Mouse (Mus musculus) heart, embryonic 15.5 days (tissue): ENCODE measurements around the gene Mrpl58. TPM values are rescaled to one million over a fixed set of nuclear protein-coding genes. Genes with fewer than 3 reads are reported as not detected.

Experiments
- ATAC-seq: fragments of 200-750 bp; cut with Nextera tagmentation; replicated peaks from 2 replicates; pipeline ENCODE4 v1.8.0; 2017; ENCODE audit warnings: low read depth, moderate TSS enrichment; ENCODE audit not compliant: insufficient number of reproducible peaks, insufficient read depth, low FRiP score
- H3K27ac ChIP-seq: fragments of 300-500 bp; sonication (generic); 2 replicates; pipeline ENCODE4 v1.5.1; 2015; ENCODE audit warnings: mild to moderate bottlenecking, inconsistent platforms
- H3K27me3 ChIP-seq: fragments of 300-500 bp; sonication (generic); 2 replicates; pipeline ENCODE4 v1.6.1; 2015; ENCODE audit warnings: inconsistent platforms
- H3K36me3 ChIP-seq: fragments of 300-500 bp; sonication (generic); 2 replicates; pipeline ENCODE4 v1.6.1; 2015; ENCODE audit warnings: mild to moderate bottlenecking, inconsistent platforms
- H3K4me1 ChIP-seq: fragments of 300-500 bp; sonication (generic); replicated peaks from 2 replicates; pipeline ENCODE4 v1.6.1; 2015; ENCODE audit warnings: inconsistent platforms
- H3K4me2 ChIP-seq: fragments of 300-500 bp; sonication (generic); 2 replicates; pipeline ENCODE4 v1.6.1; 2015; ENCODE audit warnings: inconsistent platforms, mild to moderate bottlenecking, moderate library complexity
- H3K4me3 ChIP-seq: fragments of 300-500 bp; sonication (generic); 2 replicates; pipeline ENCODE4 v1.5.1; 2015; ENCODE audit warnings: mild to moderate bottlenecking, inconsistent platforms
- H3K9ac ChIP-seq: fragments of 300-500 bp; sonication (generic); 2 replicates; pipeline ENCODE4 v1.6.1; 2015; ENCODE audit warnings: mild to moderate bottlenecking, inconsistent platforms
- H3K9me3 ChIP-seq: fragments of 300-500 bp; sonication (generic); replicated peaks from 2 replicates; pipeline ENCODE4 v1.6.1; 2016; ENCODE audit warnings: inconsistent platforms
- WGBS: fragments of 180-500 bp; shearing (Covaris S2); methylation state at CpG from one replicate; pipeline ENCODE4 v1.1.7; 2015; ENCODE audit warnings: mixed read lengths; 5-methylcytosine and 5-hydroxymethylcytosine counted together
- polyA plus RNA-seq: library from polyadenylated mRNA; unstranded; fragments of >200 nt; fragmentation: Nextera tagmentation; extraction: Ambion mirVana; gene quantifications from 2 replicates; pipeline ENCODE4 v1.2.1, GENCODE M21; 2015

Gene Mrpl58
- polyA plus RNA-seq: 163 and 167 TPM in 2 replicates

- Histone ChIP-seq H3K4me1 (peaks cover 21% of the 10 kb centered on the region), H3K4me2 (peak within 1 kb of the TSS; percentile 86), H3K36me3 (peaks cover 10% of the 10 kb centered on the region; the same call in 1 of the 2 replicates), H3K27me3 (no peaks in the 10 kb centered on the region), H3K9me3 (no peaks in the 10 kb centered on the region), H3K4me3 (peak within 1 kb of the TSS; percentile 79), H3K27ac (peak within 1 kb of the TSS; percentile 88), H3K9ac (peak within 1 kb of the TSS; percentile 84)
- 2% methylated on average over 50 of the region's 50 CpGs for WGBS
- peak; percentile 85 for ATAC-seq
These were observed at the start of gene Mrpl58 for GRCm38 (mm10) chr11:115403338-115404124. Gene Mrpl58 (plus strand): TSS chr11:115403752.

GRCm38 (mm10) chr11:115354183-115354582, 49.4 kb upstream of the Mrpl58 start:
- H3K9me3 ChIP-seq: no peaks in the 10 kb centered on the region
- no peak overlapping the region for H3K27ac ChIP-seq
- ATAC-seq: no peak; the same call in 1 of the 2 replicates
- H3K36me3 ChIP-seq: no peaks in the 10 kb centered on the region
- H3K4me2 ChIP-seq: no peak overlapping the region
- H3K27me3 ChIP-seq: peaks cover 63% of the 10 kb centered on the region
- 6% methylated on average over 8 of the region's 8 CpGs for WGBS
- H3K4me3 ChIP-seq: no peak overlapping the region
- peaks cover 6% of the 10 kb centered on the region for H3K4me1 ChIP-seq
- no peak overlapping the region for H3K9ac ChIP-seq

GRCm38 (mm10) chr11:115358468-115358867, 45.1 kb upstream of the Mrpl58 start:
- Histone ChIP-seq H3K27me3 (peaks cover 35% of the 10 kb centered on the region), H3K36me3 (no peaks in the 10 kb centered on the region), H3K9ac (no peak overlapping the region), H3K4me1 (peaks cover 12% of the 10 kb centered on the region), H3K27ac (peak overlapping the region; percentile 59; the same call in 1 of the 2 replicates), H3K4me2 (no peak overlapping the region), H3K9me3 (no peaks in the 10 kb centered on the region), H3K4me3 (no peak overlapping the region)
- ATAC-seq: no peak
- 18% methylated on average over 5 of the region's 5 CpGs for WGBS

DNA sequence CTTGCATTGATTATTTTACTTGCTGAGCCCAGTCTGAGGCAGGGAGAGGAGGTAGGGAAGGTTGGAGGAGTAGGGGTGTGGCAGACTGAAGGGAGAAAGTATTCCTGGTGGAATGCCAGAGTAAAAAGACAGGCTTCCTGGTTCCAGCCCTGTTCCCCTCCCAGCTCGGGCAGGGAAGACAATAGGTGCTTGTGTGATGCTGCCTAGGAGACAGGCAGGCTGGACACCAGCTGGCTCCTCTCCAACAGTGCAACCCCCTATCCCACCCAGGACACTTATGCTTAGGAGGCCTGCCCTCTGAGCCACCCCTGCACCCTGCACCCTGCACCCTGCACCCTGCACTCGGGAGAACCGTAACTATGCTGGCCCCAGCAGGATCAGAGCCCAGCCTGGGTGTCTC, 44.3 kb upstream of the Mrpl58 start:
- H3K36me3 ChIP-seq: no peaks in the 10 kb centered on the region
- ATAC-seq: peak; percentile 32
- no peak overlapping the region for H3K4me2 ChIP-seq
- peaks cover 12% of the 10 kb centered on the region for H3K4me1 ChIP-seq
- no peak overlapping the region for H3K9ac ChIP-seq
- 37% methylated on average over 3 of the region's 3 CpGs for WGBS
- no peaks in the 10 kb centered on the region for H3K9me3 ChIP-seq
- peaks cover 35% of the 10 kb centered on the region for H3K27me3 ChIP-seq
- peak overlapping the region; percentile 59 for H3K27ac ChIP-seq
- H3K4me3 ChIP-seq: no peak overlapping the region

- Histone ChIP-seq H3K27me3 (peaks cover 30% of the 10 kb centered on the region), H3K9ac (no peak overlapping the region), H3K27ac (peak overlapping the region; percentile 59), H3K9me3 (no peaks in the 10 kb centered on the region), H3K4me1 (peaks cover 12% of the 10 kb centered on the region), H3K4me2 (no peak overlapping the region), H3K36me3 (no peaks in the 10 kb centered on the region), H3K4me3 (no peak overlapping the region)
- no peak for ATAC-seq
- 54% methylated on average over 6 of the region's 6 CpGs for WGBS
These were observed 43.8 kb upstream of the Mrpl58 start for GRCm38 (mm10) chr11:115359726-115360125.

- WGBS: 92% methylated on average over 3 of the region's 3 CpGs
- no peak overlapping the region for H3K9ac ChIP-seq
- H3K36me3 ChIP-seq: no peaks in the 10 kb centered on the region
- peaks cover 36% of the 10 kb centered on the region for H3K27me3 ChIP-seq
- no peak for ATAC-seq
- H3K4me1 ChIP-seq: peaks cover 28% of the 10 kb centered on the region
- no peak overlapping the region for H3K27ac ChIP-seq
- H3K4me2 ChIP-seq: no peak overlapping the region
- no peaks in the 10 kb centered on the region for H3K9me3 ChIP-seq
- H3K4me3 ChIP-seq: no peak overlapping the region
These were observed 39.4 kb upstream of the Mrpl58 start for GRCm38 (mm10) chr11:115364136-115364535.

DNA sequence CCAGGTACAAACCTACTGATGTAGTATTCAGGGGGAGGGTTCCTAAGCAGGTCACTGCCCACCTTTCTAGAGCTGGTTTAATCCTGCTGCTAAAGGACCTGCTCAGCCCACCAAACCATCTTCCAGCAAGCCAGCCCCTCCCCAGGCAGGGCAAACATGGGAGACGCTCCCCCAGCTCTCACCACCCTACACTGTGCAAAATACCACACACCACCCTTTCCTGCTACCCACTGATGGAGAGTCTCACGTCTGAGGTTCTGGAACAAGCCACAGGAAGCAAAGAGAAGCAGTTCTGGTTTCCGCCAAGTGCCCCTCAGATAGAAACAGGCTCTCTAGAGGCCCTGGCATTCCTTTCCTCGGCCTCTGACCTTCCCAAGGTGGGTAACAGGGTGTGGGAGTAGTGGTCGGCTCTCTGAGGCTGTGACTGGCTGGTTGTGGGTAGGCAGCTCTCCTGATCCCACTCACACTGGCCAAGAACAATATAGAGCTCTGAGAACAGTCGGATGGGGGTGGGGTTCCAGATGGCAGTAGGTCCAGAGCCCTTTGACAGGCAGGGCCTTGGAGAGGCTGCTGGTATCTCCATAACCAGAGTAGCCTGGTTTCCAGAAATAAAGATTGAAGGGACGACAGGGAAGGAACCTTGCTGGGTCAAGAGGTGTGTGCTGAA, 37.4 kb upstream of the Mrpl58 start:
- Histone ChIP-seq H3K27ac (peak overlapping the region; percentile 4; the same call in 1 of the 2 replicates), H3K9ac (peak overlapping the region; percentile 62; the same call in 1 of the 2 replicates), H3K4me1 (peaks cover 22% of the 10 kb centered on the region), H3K9me3 (no peaks in the 10 kb centered on the region), H3K4me2 (peak overlapping the region; percentile 97), H3K27me3 (peaks cover 48% of the 10 kb centered on the region), H3K36me3 (no peaks in the 10 kb centered on the region), H3K4me3 (peak overlapping the region; percentile 62)
- ATAC-seq: no peak; the same call in 1 of the 2 replicates
- 31% methylated on average over 7 of the region's 7 CpGs for WGBS

- Histone ChIP-seq H3K4me2 (peak overlapping the region; percentile 97), H3K4me3 (peak overlapping the region; percentile 62), H3K27ac (0 out of 2 replicates have a peak overlapping the region, but pooled peaks have one; percentile 12), H3K36me3 (no peaks in the 10 kb centered on the region), H3K9me3 (no peaks in the 10 kb centered on the region), H3K27me3 (peaks cover 54% of the 10 kb centered on the region), H3K4me1 (peaks cover 22% of the 10 kb centered on the region), H3K9ac (peak overlapping the region; percentile 62)
- 0 out of 2 replicates have a peak, but pooled peaks have one; percentile 9 for ATAC-seq
- 4% methylated on average over 26 of the region's 28 CpGs for WGBS
These were observed 36.7 kb upstream of the Mrpl58 start for GRCm38 (mm10) chr11:115366706-115367394.

DNA sequence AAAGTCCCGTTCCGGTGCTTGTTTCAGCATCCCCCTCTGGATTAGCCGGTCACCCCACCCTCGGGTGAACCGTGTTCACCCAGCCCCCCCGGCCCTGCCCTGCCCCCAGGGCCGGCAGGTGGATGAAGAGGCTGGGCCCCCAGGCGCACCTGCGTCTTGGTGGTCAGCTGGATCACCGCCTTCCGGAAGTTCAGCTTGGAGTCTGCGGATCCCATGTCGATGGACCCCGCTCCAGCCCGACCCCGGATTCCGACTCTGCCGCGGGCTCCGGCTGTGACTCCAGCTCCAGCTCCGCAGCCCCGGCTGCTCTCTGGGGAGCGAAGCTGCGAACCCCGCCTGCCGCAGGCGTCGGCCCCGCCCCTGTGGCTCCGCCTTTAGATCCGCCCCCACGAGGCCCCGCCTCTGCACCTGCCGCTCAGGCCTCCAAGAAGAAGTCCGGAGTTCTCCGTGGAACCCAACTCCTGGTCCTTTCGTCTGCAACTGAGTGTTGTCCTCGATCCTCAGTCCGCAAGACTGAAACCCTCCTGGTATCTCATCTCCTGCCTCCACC, 36.1 kb upstream of the Mrpl58 start, which contains the start of gene Hid1:
Hid1 (minus strand) TSS at position 362 of the 550 bp plus-strand sequence.
- 2% methylated on average over 39 of the region's 39 CpGs for WGBS
- H3K27ac ChIP-seq: 0 out of 2 replicates have a peak within 1 kb of the TSS, but pooled peaks have one; percentile 12
- ATAC-seq: peak; percentile 65

DNA sequence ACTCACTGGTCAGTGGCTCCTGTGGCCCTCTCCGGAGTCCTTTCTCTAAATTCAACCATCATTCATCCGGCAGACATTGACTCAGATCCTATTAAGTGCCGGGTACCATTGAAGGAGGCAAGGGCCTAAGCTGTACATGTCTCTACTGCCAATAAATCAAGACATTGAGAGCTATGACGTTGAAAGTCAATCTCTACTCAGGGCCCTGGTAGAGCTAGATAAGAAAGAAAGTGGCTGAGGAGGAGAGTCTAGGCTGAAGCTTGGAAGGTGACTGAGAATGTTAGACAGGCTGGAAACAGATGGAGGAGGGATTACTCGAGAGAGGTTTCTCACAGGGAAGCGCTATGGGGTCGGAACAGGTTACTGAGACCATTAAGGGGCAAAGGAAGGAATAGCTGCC, 33.2 kb upstream of the Mrpl58 start:
- WGBS: 52% methylated on average over 7 of the region's 7 CpGs
- Histone ChIP-seq H3K9ac (no peak overlapping the region), H3K9me3 (no peaks in the 10 kb centered on the region), H3K27ac (no peak overlapping the region), H3K4me1 (peaks cover 35% of the 10 kb centered on the region), H3K4me2 (no peak overlapping the region), H3K36me3 (no peaks in the 10 kb centered on the region), H3K27me3 (peaks cover 69% of the 10 kb centered on the region), H3K4me3 (no peak overlapping the region)
- ATAC-seq: no peak

More for the DNA sequence above, 36.1 kb upstream of the Mrpl58 start, which contains the start of gene Hid1:
- Histone ChIP-seq H3K4me2 (peak within 1 kb of the TSS; percentile 97), H3K9me3 (no peaks in the 10 kb centered on the region), H3K4me3 (peak within 1 kb of the TSS; percentile 62), H3K27me3 (peaks cover 60% of the 10 kb centered on the region), H3K9ac (peak within 1 kb of the TSS; percentile 62), H3K4me1 (peaks cover 22% of the 10 kb centered on the region), H3K36me3 (no peaks in the 10 kb centered on the region)
